Mouse (Mus musculus): ENCODE data around the gene Gm2244. TPM values are rescaled to one million over a fixed set of nuclear protein-coding genes. Genes with fewer than 3 reads are reported as not detected.

Gm2244 gene
- not detected for total RNA-seq (2023)

GRCm38 (mm10) chr14:19549863-19550262, at the start of gene Gm2244:
Gene Gm2244 (minus strand): TSS chr14:19549963.

GRCm38 (mm10) chr14:19584804-19585667, 35.3 kb upstream of the Gm2244 start, which contains the start of gene Gm2237:
Gene Gm2237 (minus strand): TSS chr14:19585135.

Other genes starting within 250 kb of the Gm2244 start
- 0.83 TPM for gene Gm21738, start 131.0 kb downstream of the Gm2244 start, total RNA-seq (2023)
- gene Gm2237, start 35.2 kb upstream of the Gm2244 start, total RNA-seq (2023), result 1.3 TPM
- not detected for gene Gm5458, start 52.6 kb upstream of the Gm2244 start, total RNA-seq (2023)
- not detected for gene Nid2, start 201.3 kb upstream of the Gm2244 start, total RNA-seq (2023)

All from CD8-positive naive resting alpha-beta T cell, adult 57 days (primary cell).